Mouse (Mus musculus): ENCODE results near the gene Lrp10. TPM values are rescaled to one million over a fixed set of nuclear protein-coding genes. Genes with fewer than 3 reads are reported as not detected.

Gene Lrp10
- polyA plus RNA-seq, 1 experiment = 154 TPM

DNA sequence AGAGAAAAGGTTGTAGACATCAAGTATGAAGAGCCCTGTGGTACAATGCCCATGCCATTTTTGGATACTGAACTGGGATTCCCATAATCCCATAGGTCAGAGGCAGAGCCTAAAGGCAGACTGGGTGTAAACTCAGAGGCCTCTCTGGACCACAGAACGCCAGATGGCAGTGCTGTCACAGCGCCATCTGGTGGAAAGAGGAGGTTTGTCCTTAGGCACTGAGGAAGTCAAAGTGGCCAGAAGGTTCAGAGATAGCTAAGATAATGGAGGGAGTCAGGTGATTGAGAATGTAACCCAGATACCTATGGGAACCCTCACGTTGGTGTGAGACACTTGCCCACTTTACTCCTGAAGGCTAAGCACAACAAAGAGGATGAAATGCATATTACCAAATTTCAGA is 30.3 kb downstream of the Lrp10 start:
- 0% methylated on average over 3 of the region's 3 CpGs for WGBS

DNA sequence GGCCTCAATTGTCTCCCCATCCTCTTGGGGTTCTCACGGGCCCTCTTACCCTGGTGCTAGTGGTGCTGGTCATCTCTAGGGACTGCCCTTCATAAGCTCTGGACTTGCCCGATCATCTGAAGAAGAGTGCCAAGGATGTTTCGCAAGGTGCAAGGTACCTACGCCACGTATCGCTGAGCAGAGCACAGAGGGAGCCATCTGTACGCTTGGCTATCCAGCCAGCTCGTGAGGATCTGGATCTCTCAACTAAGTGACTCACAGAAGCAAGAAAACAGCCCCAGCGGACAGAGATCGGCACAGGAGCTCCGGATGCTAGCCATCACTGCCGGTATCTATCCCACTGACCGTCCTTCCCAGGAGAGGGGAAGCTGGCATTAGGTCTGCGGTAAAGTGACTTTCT is 32.8 kb downstream of the Lrp10 start:
- peaks cover 13% of the 10 kb centered on the region for H3K4me1 ChIP-seq (ENCODE audit: control insufficient read depth, insufficient read depth, insufficient read length)
- no peaks in the 10 kb centered on the region for H3K27me3 ChIP-seq (ENCODE audit: control insufficient read depth, insufficient read depth, low read length)
- no peak overlapping the region for H3K4me3 ChIP-seq (ENCODE audit: extremely low read depth, insufficient read depth, insufficient read length)
- no peak for DNase-seq (ENCODE audit: low read depth in 1 of 2, low spot score in 2 of 2)
- 87% methylated on average over 14 of the region's 14 CpGs for WGBS
- TF ChIP-seq CTCF (IDR thresholded peaks at IDR 0.05; ENCODE audit: extremely low read depth, insufficient read depth, insufficient read length, insufficient replicate concordance) (no peak), POLR2A (IDR thresholded peaks at IDR 0.05; ENCODE audit: low read depth, low read length) (no peak)
- no peaks in the 10 kb centered on the region for H3K36me3 ChIP-seq (ENCODE audit: control insufficient read depth, insufficient read depth, low read length)
- no peak overlapping the region for H3K27ac ChIP-seq (ENCODE audit: insufficient read depth, low read length)

More for the DNA sequence above, 30.3 kb downstream of the Lrp10 start:
- peaks cover 13% of the 10 kb centered on the region for H3K4me1 ChIP-seq (ENCODE audit: control insufficient read depth, insufficient read depth, insufficient read length)
- TF ChIP-seq POLR2A (IDR thresholded peaks at IDR 0.05; ENCODE audit: low read depth, low read length) = no peak
- peak; percentile 88; the same call in 1 of the 2 replicates for TF ChIP-seq CTCF (IDR thresholded peaks at IDR 0.05; ENCODE audit: extremely low read depth, insufficient read depth, insufficient read length, insufficient replicate concordance)
- no peaks in the 10 kb centered on the region for H3K36me3 ChIP-seq (ENCODE audit: control insufficient read depth, insufficient read depth, low read length)
- no peak overlapping the region for H3K27ac ChIP-seq (ENCODE audit: insufficient read depth, low read length)
- H3K4me3 ChIP-seq (ENCODE audit: extremely low read depth, insufficient read depth, insufficient read length) = no peak overlapping the region
- DNase-seq (ENCODE audit: low read depth in 1 of 2, low spot score in 2 of 2) = peak; percentile 71 to 72
- no peaks in the 10 kb centered on the region for H3K27me3 ChIP-seq (ENCODE audit: control insufficient read depth, insufficient read depth, low read length)

DNA sequence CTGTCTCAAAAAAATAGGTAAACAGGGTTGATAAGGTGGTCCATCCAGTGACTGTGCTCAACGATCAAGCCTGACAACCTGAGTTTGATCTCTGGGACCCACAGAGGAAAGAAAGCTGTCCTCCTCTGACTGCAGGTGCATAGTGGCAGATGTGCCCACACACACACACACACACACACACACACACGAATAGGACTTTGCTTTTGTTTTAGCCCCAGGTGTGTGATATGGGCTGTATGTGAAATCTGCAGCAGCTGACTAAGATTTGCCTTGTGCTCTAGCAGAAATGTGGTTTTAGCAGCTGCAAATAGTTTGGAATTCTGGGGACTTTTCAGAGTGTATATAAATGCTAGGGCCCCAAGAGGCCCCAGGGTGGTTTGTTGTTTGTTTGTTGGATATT is 35.4 kb downstream of the Lrp10 start:
- no peaks in the 10 kb centered on the region for H3K4me1 ChIP-seq (ENCODE audit: control insufficient read depth, insufficient read depth, insufficient read length)
- no peak for TF ChIP-seq POLR2A (IDR thresholded peaks at IDR 0.05; ENCODE audit: low read depth, low read length)
- TF ChIP-seq CTCF (IDR thresholded peaks at IDR 0.05; ENCODE audit: extremely low read depth, insufficient read depth, insufficient read length, insufficient replicate concordance) = no peak
- H3K27ac ChIP-seq (ENCODE audit: insufficient read depth, low read length) = no peak overlapping the region
- no peak overlapping the region for H3K4me3 ChIP-seq (ENCODE audit: extremely low read depth, insufficient read depth, insufficient read length)
- 46% methylated on average over 2 of the region's 2 CpGs for WGBS
- H3K27me3 ChIP-seq (ENCODE audit: control insufficient read depth, insufficient read depth, low read length) = no peaks in the 10 kb centered on the region
- DNase-seq (ENCODE audit: low read depth in 1 of 2, low spot score in 2 of 2) = no peak
- no peaks in the 10 kb centered on the region for H3K36me3 ChIP-seq (ENCODE audit: control insufficient read depth, insufficient read depth, low read length)

DNA sequence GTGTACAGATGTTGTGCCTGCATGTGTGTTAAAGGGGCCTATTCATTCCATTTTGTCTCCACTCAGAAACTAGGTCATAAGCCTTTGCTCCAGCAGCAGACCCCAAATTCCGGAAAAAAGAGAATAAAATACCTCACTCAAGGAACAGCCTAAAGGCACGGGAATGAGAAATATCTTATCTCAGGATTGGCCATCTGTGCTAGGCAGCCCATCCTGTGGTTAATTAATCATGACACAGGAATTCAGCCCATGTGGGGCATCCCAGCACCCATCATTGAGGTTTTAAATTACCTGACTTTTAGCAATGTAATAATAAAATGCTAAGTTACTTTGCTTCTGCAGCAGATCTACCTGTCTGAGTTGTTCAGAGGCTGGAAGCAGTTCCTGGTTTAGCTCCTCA is 37.4 kb downstream of the Lrp10 start:
- Histone ChIP-seq H3K4me1 (ENCODE audit: control insufficient read depth, insufficient read depth, insufficient read length) (no peaks in the 10 kb centered on the region), H3K27me3 (ENCODE audit: control insufficient read depth, insufficient read depth, low read length) (no peaks in the 10 kb centered on the region), H3K36me3 (ENCODE audit: control insufficient read depth, insufficient read depth, low read length) (no peaks in the 10 kb centered on the region), H3K4me3 (ENCODE audit: extremely low read depth, insufficient read depth, insufficient read length) (no peak overlapping the region), H3K27ac (ENCODE audit: insufficient read depth, low read length) (no peak overlapping the region)
- 85% methylated on average over 2 of the region's 2 CpGs for WGBS
- TF ChIP-seq CTCF (IDR thresholded peaks at IDR 0.05; ENCODE audit: extremely low read depth, insufficient read depth, insufficient read length, insufficient replicate concordance) (no peak), POLR2A (IDR thresholded peaks at IDR 0.05; ENCODE audit: low read depth, low read length) (no peak)
- DNase-seq (ENCODE audit: low read depth in 1 of 2, low spot score in 2 of 2) = no peak

DNA sequence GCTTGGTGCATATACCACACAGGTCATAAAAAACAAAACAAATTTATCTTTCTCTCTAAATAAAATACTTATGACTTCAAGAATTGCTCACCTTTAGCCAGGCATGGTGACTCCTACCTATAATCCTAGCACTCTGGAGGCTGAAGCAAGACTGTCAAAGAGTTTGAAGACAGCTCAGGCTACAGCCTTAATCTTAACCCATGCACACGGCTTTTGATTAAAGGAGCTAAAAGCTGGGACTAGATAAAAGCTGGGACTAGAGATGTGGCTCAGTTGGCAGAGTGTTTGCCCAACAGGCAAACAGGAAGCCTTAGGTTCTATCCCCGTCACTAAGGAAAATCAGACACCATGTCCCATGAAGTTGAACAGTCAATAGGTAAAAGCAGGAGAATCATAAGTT is 39.2 kb downstream of the Lrp10 start:
- WGBS = 72% methylated on average over 2 of the region's 2 CpGs
- Histone ChIP-seq H3K4me1 (ENCODE audit: control insufficient read depth, insufficient read depth, insufficient read length) (no peaks in the 10 kb centered on the region), H3K4me3 (ENCODE audit: extremely low read depth, insufficient read depth, insufficient read length) (no peak overlapping the region), H3K27ac (ENCODE audit: insufficient read depth, low read length) (no peak overlapping the region), H3K36me3 (ENCODE audit: control insufficient read depth, insufficient read depth, low read length) (peaks cover 8% of the 10 kb centered on the region), H3K27me3 (ENCODE audit: control insufficient read depth, insufficient read depth, low read length) (no peaks in the 10 kb centered on the region)
- TF ChIP-seq CTCF (IDR thresholded peaks at IDR 0.05; ENCODE audit: extremely low read depth, insufficient read depth, insufficient read length, insufficient replicate concordance) (no peak), POLR2A (IDR thresholded peaks at IDR 0.05; ENCODE audit: low read depth, low read length) (no peak)
- DNase-seq (ENCODE audit: low read depth in 1 of 2, low spot score in 2 of 2) = no peak

DNA sequence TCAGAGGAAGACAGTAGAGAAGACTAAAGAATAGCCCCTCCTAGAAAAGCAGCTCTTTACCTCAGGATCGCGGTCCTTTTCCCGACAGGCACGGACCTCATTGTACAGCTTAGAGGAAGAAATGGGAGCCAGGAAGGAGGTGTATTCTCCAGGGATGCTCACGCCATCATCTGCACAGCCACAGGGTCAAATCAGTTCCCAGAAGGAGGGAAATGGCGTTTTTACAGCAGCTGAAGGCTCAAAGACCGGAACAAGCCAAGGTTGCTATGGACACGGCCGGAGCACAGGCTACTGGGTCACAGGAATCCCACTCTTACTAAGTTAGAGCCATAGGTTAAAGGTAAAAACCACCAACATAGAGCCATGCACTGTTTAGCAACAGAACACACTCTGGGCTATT is 45.8 kb downstream of the Lrp10 start:
- TF ChIP-seq CTCF (IDR thresholded peaks at IDR 0.05; ENCODE audit: extremely low read depth, insufficient read depth, insufficient read length, insufficient replicate concordance) = no peak
- TF ChIP-seq POLR2A (IDR thresholded peaks at IDR 0.05; ENCODE audit: low read depth, low read length) = no peak
- no peak for DNase-seq (ENCODE audit: low read depth in 1 of 2, low spot score in 2 of 2)
- no peaks in the 10 kb centered on the region for H3K4me1 ChIP-seq (ENCODE audit: control insufficient read depth, insufficient read depth, insufficient read length)
- H3K27ac ChIP-seq (ENCODE audit: insufficient read depth, low read length) = no peak overlapping the region
- WGBS = 94% methylated on average over 9 of the region's 9 CpGs
- no peak overlapping the region for H3K4me3 ChIP-seq (ENCODE audit: extremely low read depth, insufficient read depth, insufficient read length)
- H3K27me3 ChIP-seq (ENCODE audit: control insufficient read depth, insufficient read depth, low read length) = no peaks in the 10 kb centered on the region
- peaks cover 47% of the 10 kb centered on the region for H3K36me3 ChIP-seq (ENCODE audit: control insufficient read depth, insufficient read depth, low read length)

DNA sequence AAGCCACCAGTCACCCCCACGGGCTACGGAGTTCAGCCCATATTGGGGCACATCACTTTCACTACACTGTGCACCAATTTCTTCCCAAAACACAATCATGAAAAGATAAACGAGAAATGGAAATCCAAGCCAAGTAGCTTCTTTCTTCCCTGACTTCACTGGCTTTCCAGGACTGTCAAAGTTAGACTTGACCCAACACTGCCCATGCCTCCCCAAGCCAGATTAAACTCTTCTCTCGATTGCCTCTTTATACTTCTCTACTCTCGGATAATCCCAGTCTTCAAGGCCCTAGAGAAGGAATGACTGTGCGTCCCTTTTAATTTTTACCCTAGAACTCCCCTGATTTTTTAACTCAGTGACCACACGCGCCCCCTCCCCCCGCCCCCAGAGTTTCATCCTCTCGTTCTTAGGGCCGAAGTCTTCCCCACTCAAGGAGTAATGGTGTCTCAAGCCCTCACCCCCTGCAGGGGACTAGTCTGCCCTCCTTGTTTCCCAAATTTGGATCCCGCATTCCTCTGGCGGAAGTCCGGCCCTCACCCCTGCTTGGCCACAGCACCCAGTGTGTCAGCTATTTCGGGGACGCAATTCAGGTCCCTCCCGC is 52.9 kb downstream of the Lrp10 start:
- WGBS = 3% methylated on average over 17 of the region's 17 CpGs
- no peak for TF ChIP-seq CTCF (IDR thresholded peaks at IDR 0.05; ENCODE audit: extremely low read depth, insufficient read depth, insufficient read length, insufficient replicate concordance)
- no peak for TF ChIP-seq POLR2A (IDR thresholded peaks at IDR 0.05; ENCODE audit: low read depth, low read length)
- no peak for DNase-seq (ENCODE audit: low read depth in 1 of 2, low spot score in 2 of 2)
- no peaks in the 10 kb centered on the region for H3K27me3 ChIP-seq (ENCODE audit: control insufficient read depth, insufficient read depth, low read length)
- peak overlapping the region; percentile 80 for H3K27ac ChIP-seq (ENCODE audit: insufficient read depth, low read length)
- peak overlapping the region; percentile 98 for H3K4me3 ChIP-seq (ENCODE audit: extremely low read depth, insufficient read depth, insufficient read length)
- H3K36me3 ChIP-seq (ENCODE audit: control insufficient read depth, insufficient read depth, low read length) = peaks cover 11% of the 10 kb centered on the region
- peaks cover 10% of the 10 kb centered on the region for H3K4me1 ChIP-seq (ENCODE audit: control insufficient read depth, insufficient read depth, insufficient read length)

Other genes with a start within 250 kb of the Lrp10 start
- 309 and 372 TPM in 2 replicates for gene Dad1, start 210.0 kb upstream of the Lrp10 start, polyA plus RNA-seq (2012; rRNA removed)
- 17.9 and 23.4 TPM in 2 replicates for gene Abhd4, start 209.9 kb upstream of the Lrp10 start, polyA plus RNA-seq (2012; rRNA removed)
- gene Olfr49, start 179.2 kb upstream of the Lrp10 start, polyA plus RNA-seq (2012; rRNA removed) = not detected in 2 replicates
- 92.7 and 117 TPM in 2 replicates for gene Oxa1l, start 103.3 kb upstream of the Lrp10 start, polyA plus RNA-seq (2012; rRNA removed)
- 24.6 and 31.2 TPM in 2 replicates for gene Slc7a7, start 46.4 kb upstream of the Lrp10 start, polyA plus RNA-seq (2012; rRNA removed)
- gene Mrpl52, start 37.2 kb upstream of the Lrp10 start, polyA plus RNA-seq (2012; rRNA removed) = 221 and 393 TPM in 2 replicates
- gene Mmp14, start 32.5 kb upstream of the Lrp10 start, polyA plus RNA-seq (2012; rRNA removed) = 42.0 and 63.2 TPM in 2 replicates
- gene Rem2, start 12.0 kb downstream of the Lrp10 start, polyA plus RNA-seq (2012; rRNA removed) = 0.22 and 0.40 TPM in 2 replicates
- 18.2 and 26.6 TPM in 2 replicates for gene Prmt5, start 53.4 kb downstream of the Lrp10 start, polyA plus RNA-seq (2012; rRNA removed)
- gene Haus4, start 90.5 kb downstream of the Lrp10 start, polyA plus RNA-seq (2012; rRNA removed) = 12.8 and 15.1 TPM in 2 replicates
- gene Ajuba, start 113.4 kb downstream of the Lrp10 start, polyA plus RNA-seq (2012; rRNA removed) = 3.0 and 3.9 TPM in 2 replicates
- 4.2 and 6.0 TPM in 2 replicates for gene 4931414P19Rik, start 141.9 kb downstream of the Lrp10 start, polyA plus RNA-seq (2012; rRNA removed)
- gene Psmb5, start 153.9 kb downstream of the Lrp10 start, polyA plus RNA-seq (2012; rRNA removed) = 82.5 and 102 TPM in 2 replicates
- gene Psmb11, start 157.3 kb downstream of the Lrp10 start, polyA plus RNA-seq (2012; rRNA removed) = not detected in 2 replicates
- gene Gm17606, start 176.8 kb downstream of the Lrp10 start, polyA plus RNA-seq (2012; rRNA removed) = not detected in 2 replicates
- gene Cdh24, start 177.2 kb downstream of the Lrp10 start, polyA plus RNA-seq (2012; rRNA removed) = 7.3 and 10.8 TPM in 2 replicates
- 32.9 and 66.9 TPM in 2 replicates for gene 1700123O20Rik, start 222.1 kb downstream of the Lrp10 start, polyA plus RNA-seq (2012; rRNA removed)
- gene Acin1, start 222.8 kb downstream of the Lrp10 start, polyA plus RNA-seq (2012; rRNA removed) = 126 and 130 TPM in 2 replicates
- 0.04 and 0.07 TPM in 2 replicates for gene Gm29776, start 234.7 kb downstream of the Lrp10 start, polyA plus RNA-seq (2012; rRNA removed)
- gene Cebpe, start 248.0 kb downstream of the Lrp10 start, polyA plus RNA-seq (2012; rRNA removed) = 5.2 and 5.9 TPM in 2 replicates

All from spleen, adult 2 months (tissue).